Mouse (Mus musculus) A20 (cell line): ENCODE results near the gene Gstp2.

Experiments used
- DNase-seq: peaks from one replicate; pipeline ENCODE4 v3.0.0-alpha.2; 2011; ENCODE audit warnings: low read depth, low spot score

Gene Gstp2

GRCm38 (mm10) chr19:4045966-4046865 lies at the start of gene Gstp2:
Gstp2 (minus strand) TSS chr19:4046023.
- no peak for DNase-seq

- DNase-seq: no peak
Observed at GRCm38 (mm10) chr19:4094774-4095303, 49.0 kb upstream of the Gstp2 start.

- no peak for DNase-seq
Observed at GRCm38 (mm10) chr19:4094348-4094747, 48.5 kb upstream of the Gstp2 start.

GRCm38 (mm10) chr19:4093772-4094171 lies 47.9 kb upstream of the Gstp2 start:
- no peak for DNase-seq

GRCm38 (mm10) chr19:4092750-4093149 lies 46.9 kb upstream of the Gstp2 start:
- no peak for DNase-seq

GRCm38 (mm10) chr19:4091383-4091782 lies 45.6 kb upstream of the Gstp2 start:
- DNase-seq: no peak

- DNase-seq: no peak
Observed at GRCm38 (mm10) chr19:4090446-4090845, 44.6 kb upstream of the Gstp2 start.

GRCm38 (mm10) chr19:4089128-4089527 lies 43.3 kb upstream of the Gstp2 start:
- no peak for DNase-seq

- DNase-seq: no peak
Observed at GRCm38 (mm10) chr19:4088146-4088545, 42.3 kb upstream of the Gstp2 start.

- DNase-seq: no peak
Observed at GRCm38 (mm10) chr19:4087090-4087489, 41.3 kb upstream of the Gstp2 start.

- DNase-seq: no peak
Observed at GRCm38 (mm10) chr19:4086156-4086555, 40.3 kb upstream of the Gstp2 start.

GRCm38 (mm10) chr19:4084984-4085383 lies 39.2 kb upstream of the Gstp2 start:
- DNase-seq: no peak

- DNase-seq: no peak
Observed at GRCm38 (mm10) chr19:4083826-4084225, 38.0 kb upstream of the Gstp2 start.

GRCm38 (mm10) chr19:4083316-4083715 lies 37.5 kb upstream of the Gstp2 start:
- DNase-seq: no peak

GRCm38 (mm10) chr19:4082219-4082965 lies 36.6 kb upstream of the Gstp2 start:
- no peak for DNase-seq

- DNase-seq: no peak
Observed at GRCm38 (mm10) chr19:4081394-4081793, 35.6 kb upstream of the Gstp2 start, which contains the start of gene Cabp2. Cabp2 (plus strand) TSS chr19:4081578.

- DNase-seq: peak; percentile 28
Observed at GRCm38 (mm10) chr19:4080511-4081009, 34.7 kb upstream of the Gstp2 start.

- DNase-seq: no peak
Observed at GRCm38 (mm10) chr19:4079594-4079993, 33.8 kb upstream of the Gstp2 start.

- DNase-seq: no peak
Observed at GRCm38 (mm10) chr19:4075531-4075930, 29.7 kb upstream of the Gstp2 start.

- DNase-seq: no peak
Observed at GRCm38 (mm10) chr19:4072706-4073424, 27.0 kb upstream of the Gstp2 start.

- no peak for DNase-seq
Observed at GRCm38 (mm10) chr19:4071406-4071805, 25.6 kb upstream of the Gstp2 start.
